Mouse (Mus musculus) E14TG2a.4 (cell line): ENCODE results near the gene Rint1.
"Not testable (repeated sequence)": the region's sequence is repeated elsewhere in the genome, so short reads cannot be mapped to it uniquely, and the experiment has no call there.

Experiments used
- H3K27me3 ChIP-seq: 2 replicates; pipeline ENCODE4 v1.6.1; 2014; ENCODE audit warnings: low read length, control low read depth; ENCODE audit not compliant: insufficient read depth
- H3K36me3 ChIP-seq: 2 replicates; pipeline ENCODE4 v1.6.1; 2014; ENCODE audit warnings: low read length, control low read depth; ENCODE audit not compliant: insufficient read depth
- H3K4me1 ChIP-seq: replicated peaks from 2 replicates; pipeline ENCODE4 v1.6.1; 2014; ENCODE audit warnings: low read depth, low read length, control low read depth
- H3K4me3 ChIP-seq: replicated peaks from 2 replicates; pipeline ENCODE4 v1.5.1; 2014; ENCODE audit warnings: mild to moderate bottlenecking, low read length
- H3K9me3 ChIP-seq: 2 replicates; pipeline ENCODE4 v1.6.1; 2014; ENCODE audit warnings: low read length, control low read depth
- CTCF ChIP-seq: conservative IDR thresholded peaks from 2 replicates; pipeline ENCODE4 v1.5.1; 2014; ENCODE audit warnings: low read length
- NANOG ChIP-seq: IDR thresholded peaks from 2 replicates; pipeline ENCODE4 v1.6.1; 2014; ENCODE audit warnings: borderline replicate concordance, low read length, mixed read lengths
- POU5F1 ChIP-seq: IDR thresholded peaks from 2 replicates; pipeline ENCODE4 v1.6.1; 2014; ENCODE audit warnings: low read length, borderline replicate concordance

Rint1 gene

GRCm38 (mm10) chr5:23814841-23815240, 27.3 kb downstream of the Rint1 start:
- Histone ChIP-seq H3K9me3 (no peaks in the 10 kb centered on the region), H3K4me3 (no peak overlapping the region), H3K36me3 (peaks cover 66% of the 10 kb centered on the region), H3K4me1 (peaks cover 9% of the 10 kb centered on the region), H3K27me3 (no peaks in the 10 kb centered on the region)
- no peak for TF ChIP-seq NANOG
- no peak for TF ChIP-seq CTCF
- no peak for TF ChIP-seq POU5F1

DNA sequence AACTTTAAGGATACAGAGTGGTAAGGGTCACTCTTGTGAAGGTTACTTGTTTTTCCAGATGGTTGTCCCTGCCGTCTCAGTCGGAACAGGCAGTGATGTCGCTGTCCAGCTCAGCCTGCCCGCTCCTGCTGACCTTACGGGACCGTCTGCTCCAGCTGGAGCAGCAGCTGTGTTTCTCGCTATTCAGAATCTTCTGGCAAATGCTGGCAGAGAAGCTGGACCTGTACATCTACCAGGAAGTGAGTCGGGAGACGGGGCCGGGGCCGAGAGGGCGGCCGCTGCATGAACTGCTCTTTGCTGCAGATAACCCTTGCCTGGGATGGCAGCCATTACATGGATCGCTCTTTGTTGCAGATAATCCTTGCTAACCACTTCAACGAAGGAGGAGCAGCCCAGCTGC, 29.2 kb downstream of the Rint1 start:
- Histone ChIP-seq H3K4me3 (no peak overlapping the region), H3K36me3 (peaks cover 50% of the 10 kb centered on the region), H3K27me3 (no peaks in the 10 kb centered on the region), H3K4me1 (peaks cover 9% of the 10 kb centered on the region), H3K9me3 (no peaks in the 10 kb centered on the region)
- TF ChIP-seq CTCF (no peak), NANOG (no peak), POU5F1 (no peak)

DNA sequence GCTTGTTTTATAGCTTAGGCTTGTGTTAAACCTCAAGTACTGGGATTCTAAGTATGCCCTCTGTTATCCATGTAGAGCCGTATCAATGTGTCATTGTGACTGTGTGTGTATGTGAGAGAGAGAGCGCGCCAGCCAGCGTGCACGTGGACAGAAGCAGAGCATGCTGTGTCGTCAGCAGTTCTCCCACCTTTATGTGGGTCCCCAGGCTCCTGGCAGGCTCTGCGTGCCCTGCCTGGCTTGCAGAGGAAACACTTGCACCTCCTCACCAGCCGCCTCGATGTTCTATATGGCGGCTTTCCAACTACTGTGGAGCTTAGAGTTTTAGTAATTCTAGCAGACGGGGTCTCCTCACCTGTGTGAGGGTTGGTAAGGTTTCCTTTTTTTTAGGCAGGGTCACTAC, 34.8 kb downstream of the Rint1 start:
- Histone ChIP-seq H3K27me3 (no peaks in the 10 kb centered on the region), H3K4me3 (no peak overlapping the region), H3K4me1 (peaks cover 23% of the 10 kb centered on the region), H3K36me3 (peaks cover 12% of the 10 kb centered on the region), H3K9me3 (no peaks in the 10 kb centered on the region)
- TF ChIP-seq POU5F1 (no peak), CTCF (no peak), NANOG (no peak)

DNA sequence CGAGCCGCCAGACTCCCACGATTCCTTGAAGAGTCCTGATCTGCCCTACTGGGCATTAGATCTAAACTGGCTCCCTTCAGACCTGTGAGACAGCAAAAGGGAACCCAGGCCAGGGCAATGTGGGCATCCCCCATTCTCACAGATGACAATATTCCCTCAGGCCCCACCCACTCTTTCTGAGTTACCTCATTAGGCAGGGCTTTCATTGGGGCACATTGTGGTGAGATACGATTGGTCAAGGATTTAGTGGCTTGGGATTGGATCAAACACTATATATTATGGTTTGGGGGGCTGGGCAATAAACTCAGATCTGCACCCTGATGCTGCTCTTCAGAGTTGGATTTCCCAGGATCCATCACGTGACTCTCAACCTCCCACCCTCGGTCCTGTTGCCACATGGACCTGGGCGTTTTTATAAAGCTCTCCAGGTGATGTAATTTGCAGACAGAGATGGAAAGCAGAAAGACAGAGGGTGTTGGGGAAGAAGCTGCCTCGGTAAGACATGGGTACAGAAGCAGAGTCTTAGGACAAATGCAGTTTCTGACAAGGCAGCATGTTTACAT, 36.7 kb downstream of the Rint1 start:
- H3K4me3 ChIP-seq, result peak overlapping the region; percentile 54
- no peaks in the 10 kb centered on the region for H3K9me3 ChIP-seq
- H3K27me3 ChIP-seq, result no peaks in the 10 kb centered on the region
- peaks cover 6% of the 10 kb centered on the region for H3K36me3 ChIP-seq
- H3K4me1 ChIP-seq, result peaks cover 14% of the 10 kb centered on the region
- no peak for TF ChIP-seq POU5F1
- TF ChIP-seq CTCF, result no peak
- no peak for TF ChIP-seq NANOG

DNA sequence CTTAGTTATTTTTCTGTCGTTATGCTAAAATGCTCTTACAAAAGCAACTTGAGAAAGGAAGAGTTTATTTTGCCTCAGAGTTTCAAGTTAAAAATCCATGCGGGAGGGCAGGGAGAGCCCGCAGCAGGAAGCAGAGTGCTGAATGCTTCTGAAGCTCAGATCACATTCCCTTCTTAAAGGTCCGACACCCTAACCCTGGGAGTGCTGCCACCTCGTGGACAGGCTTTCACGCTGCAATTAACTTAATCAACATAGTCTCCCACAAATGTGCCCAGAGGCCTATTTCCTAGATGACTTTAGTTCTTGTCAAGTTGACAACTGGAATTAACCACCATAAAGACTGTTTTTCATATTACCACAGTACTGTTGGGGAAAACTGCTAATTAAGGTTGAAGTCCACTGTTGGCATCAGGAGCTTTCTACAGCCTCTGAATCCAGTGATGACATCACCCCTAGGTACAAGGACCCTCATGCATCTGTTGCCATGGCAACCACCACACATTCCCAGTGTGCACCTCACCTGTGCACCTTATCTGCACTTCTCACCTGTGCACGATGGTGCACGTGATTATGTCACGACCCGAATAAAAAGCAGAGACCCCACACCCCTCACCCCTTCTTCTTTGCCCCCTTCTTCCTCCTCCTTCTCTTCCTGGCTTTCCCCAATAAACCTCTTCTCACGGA, 39.0 kb downstream of the Rint1 start:
- H3K4me3 ChIP-seq, result no peak overlapping the region
- no peaks in the 10 kb centered on the region for H3K9me3 ChIP-seq
- peak; percentile 61 for TF ChIP-seq CTCF
- TF ChIP-seq POU5F1, result no peak
- peaks cover 14% of the 10 kb centered on the region for H3K4me1 ChIP-seq
- H3K27me3 ChIP-seq, result no peaks in the 10 kb centered on the region
- H3K36me3 ChIP-seq, result no peaks in the 10 kb centered on the region

DNA sequence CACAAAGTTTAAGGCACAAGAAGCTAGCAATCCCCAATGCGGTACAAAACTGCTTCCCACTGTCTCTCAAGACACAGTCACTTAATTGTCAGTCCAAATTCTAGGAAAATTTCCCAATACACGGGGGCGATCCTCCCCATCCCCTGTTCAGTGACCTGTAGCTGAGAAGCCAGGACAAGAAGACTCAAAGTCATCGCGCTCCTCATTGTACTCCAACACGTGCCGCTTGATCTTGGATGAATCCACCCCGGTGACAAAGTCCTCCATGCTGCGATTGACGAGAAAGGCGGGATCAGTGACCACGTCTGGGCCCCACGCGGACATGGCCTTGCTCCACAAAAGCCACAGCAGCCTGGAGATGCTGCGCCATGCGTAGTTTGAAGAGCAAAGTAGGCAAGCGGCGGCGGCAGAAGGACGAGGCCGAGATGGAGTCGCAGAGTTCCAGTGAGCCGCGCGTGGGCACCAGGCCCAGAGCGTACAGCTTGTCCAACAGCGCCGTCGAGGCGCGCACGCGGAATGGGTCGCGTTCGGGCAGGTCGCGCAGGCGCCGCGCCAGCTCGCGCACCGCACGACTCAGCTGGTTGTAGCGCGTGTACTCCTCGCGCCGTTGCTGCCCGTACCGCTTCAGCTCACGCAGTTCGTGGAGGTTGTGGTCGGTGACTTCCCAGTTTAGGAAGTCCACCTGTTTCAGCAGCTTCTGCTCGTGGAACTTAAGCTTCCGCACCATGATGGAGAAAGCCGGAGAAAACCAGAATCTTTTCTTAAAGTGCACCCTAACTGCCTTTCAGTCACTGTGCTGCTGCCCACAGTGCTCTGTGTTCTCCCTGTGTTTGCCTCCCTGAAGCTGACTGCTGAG, 43.6 kb downstream of the Rint1 start:
- no peaks in the 10 kb centered on the region; the same call in 1 of the 2 replicates for H3K4me1 ChIP-seq
- no peaks in the 10 kb centered on the region for H3K27me3 ChIP-seq
- no peaks in the 10 kb centered on the region; the same call in 1 of the 2 replicates for H3K36me3 ChIP-seq
- TF ChIP-seq POU5F1 (no peak), CTCF (no peak)
- H3K4me3 ChIP-seq, result no peak overlapping the region
- no peaks in the 10 kb centered on the region for H3K9me3 ChIP-seq

GRCm38 (mm10) chr5:23835691-23836090, 48.2 kb downstream of the Rint1 start:
- H3K27me3 ChIP-seq, H3K4me3 ChIP-seq, H3K9me3 ChIP-seq: not testable (repeated sequence)
- Histone ChIP-seq H3K4me1 (peaks cover 19% of the 10 kb centered on the region), H3K36me3 (peaks cover 25% of the 10 kb centered on the region)

- Histone ChIP-seq H3K4me3 (no peak overlapping the region), H3K27me3 (no peaks in the 10 kb centered on the region), H3K4me1 (peaks cover 37% of the 10 kb centered on the region), H3K36me3 (peaks cover 41% of the 10 kb centered on the region), H3K9me3 (no peaks in the 10 kb centered on the region)
- TF ChIP-seq CTCF (no peak), POU5F1 (no peak), NANOG (no peak)
Observed at GRCm38 (mm10) chr5:23838158-23838557, 50.6 kb downstream of the Rint1 start.
